Mouse (Mus musculus) retina, postnatal 7 days (tissue): ENCODE results near the gene Syt16.

ENCODE experiments used
- DNase-seq: peaks from one replicate; pipeline ENCODE4 v3.0.0-alpha.2; 2012; ENCODE audit warnings: low read depth, low spot score

Gene Syt16

DNA sequence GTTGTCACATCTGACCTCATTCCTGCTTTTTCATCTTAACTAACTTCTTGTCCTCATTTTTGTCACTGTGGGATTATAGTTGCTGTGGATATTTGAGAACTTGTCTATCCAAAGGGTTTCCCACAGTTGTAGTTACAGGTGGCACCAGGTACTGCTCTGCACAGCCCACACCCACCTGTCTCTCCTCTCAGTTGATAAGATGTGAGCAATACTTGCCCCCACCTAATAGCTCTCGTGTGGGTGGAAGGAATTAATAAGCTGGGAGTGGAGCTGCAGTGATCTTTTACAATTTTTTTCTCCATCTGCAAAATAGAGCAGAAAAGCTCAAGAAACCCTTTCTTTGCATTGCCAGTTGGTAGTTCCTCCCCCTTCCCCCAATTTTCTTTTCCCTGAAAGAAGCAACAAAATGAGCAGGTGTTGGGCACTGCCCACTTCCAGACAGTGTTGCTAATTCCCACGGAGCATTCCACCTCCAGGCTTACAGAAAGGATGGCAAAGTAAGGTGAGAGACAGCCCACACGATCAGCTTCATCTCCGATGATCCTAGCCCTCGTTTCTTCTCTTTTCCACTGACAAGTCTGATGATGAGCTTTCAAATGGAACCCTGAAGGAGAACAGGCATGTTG, 218.8 kb downstream of the Syt16 start:
- no peak for DNase-seq

DNA sequence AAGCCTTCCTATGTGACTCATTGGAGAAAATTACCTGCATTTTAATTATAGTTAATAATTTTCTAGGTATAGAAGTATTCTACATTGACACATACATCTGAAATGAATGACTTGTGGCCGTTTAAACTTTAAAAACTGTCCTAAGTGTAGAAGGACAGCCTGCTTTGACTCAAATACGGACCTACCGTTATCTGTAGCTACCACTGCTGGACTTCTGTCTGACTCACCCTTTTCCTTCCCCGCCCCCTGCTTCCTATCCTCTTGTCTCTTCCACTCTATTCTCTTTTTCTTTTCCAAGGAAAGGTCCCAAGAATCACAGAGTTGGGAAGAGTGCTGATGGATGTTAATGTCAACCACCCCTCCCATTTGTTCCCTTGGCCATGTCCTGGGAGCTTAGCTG, 222.4 kb downstream of the Syt16 start:
- DNase-seq: no peak

DNA sequence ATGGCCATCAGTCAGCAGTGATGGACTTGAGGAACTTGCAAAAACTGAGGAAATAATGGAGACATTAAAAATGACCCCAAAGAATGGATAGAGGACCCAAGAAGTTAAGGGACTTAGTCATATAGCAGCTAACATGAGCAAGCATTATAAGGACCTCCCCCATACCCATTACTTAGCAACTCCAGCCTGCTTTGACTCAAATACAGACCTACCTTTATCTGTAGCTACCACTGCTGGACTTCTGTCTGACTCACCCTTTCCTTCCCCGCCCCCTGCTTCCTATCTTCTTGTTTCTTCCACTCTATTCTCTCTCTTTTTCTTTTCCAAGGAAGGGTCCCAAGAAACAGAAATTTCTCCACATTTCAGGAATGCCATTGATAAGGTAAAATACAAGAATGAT, 223.2 kb downstream of the Syt16 start:
- DNase-seq: no peak

DNA sequence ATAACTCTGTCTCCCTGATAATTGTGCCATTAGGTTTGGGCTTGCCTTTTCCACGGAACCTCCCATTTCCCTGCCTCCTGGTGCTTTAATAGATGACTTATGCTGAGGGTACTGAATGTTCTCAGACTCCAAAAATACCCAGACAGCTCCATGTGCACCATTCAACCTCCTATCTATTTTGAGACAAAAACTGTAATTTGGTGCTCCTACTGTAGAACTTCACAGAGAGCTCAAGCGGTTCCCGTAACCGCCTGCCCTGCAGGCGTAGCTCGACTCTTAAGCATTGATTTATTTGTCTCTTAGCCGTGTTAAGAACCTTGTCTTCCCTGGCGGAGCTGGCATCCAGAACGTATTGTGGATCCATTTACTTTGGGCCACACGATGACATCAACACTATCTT, 233.3 kb downstream of the Syt16 start:
- DNase-seq: no peak

DNA sequence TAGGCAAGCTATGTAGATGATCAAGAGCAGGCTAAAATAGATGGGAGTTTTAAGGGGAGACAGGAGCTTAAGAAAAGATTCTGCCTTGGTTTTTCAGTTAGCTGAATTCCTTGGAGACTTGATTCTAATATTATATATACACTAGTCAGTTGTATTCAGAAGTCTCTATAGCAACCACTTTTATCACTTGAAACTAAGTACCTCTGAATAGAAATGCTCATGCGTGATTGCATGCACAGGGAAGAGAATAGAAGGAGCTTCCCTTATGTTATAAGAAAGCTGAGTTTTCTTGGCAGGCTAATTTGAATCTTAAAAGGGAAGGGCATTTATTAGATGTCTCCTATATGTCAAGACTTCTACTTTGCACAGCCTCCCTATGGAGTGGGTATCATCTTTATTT, 235.4 kb downstream of the Syt16 start:
- DNase-seq: no peak

DNA sequence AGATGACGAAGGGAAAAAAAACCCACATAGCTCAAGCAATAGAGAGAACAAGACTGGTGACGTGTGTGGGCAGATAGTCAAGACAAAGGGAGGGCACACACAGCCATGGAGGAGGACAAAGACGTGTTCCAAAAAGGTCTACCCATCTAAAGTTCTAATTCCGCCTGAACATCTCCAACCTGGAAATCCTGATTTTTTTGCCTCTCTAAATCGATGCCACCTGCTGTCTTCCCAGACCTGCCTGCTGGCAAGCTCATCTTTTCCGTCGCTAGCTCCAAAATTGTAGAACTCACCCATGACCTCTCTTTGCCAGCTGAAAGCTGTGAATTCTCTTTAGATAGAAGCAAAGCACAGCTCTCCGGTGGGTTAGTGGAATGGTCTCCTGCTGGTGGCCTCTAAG, 238.7 kb downstream of the Syt16 start:
- no peak for DNase-seq

DNA sequence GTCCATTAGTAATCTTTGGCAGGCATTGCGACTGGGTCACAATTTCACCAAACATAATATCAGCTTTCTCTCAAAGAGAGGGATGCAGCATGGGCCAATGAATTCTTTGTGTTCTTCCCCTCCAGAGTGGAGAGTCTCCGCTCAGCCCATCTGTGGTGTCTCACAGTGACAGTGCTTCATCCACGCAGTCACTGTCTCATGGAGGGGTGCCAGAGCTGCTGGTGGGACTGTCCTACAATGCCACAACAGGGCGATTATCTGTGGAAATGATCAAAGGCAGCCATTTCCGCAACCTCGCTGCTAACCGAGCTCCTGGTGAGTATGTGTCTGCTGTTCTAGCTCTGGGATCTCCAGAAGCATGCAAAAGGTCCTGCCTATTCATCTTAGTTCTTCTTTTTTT, 240.6 kb downstream of the Syt16 start:
- DNase-seq: no peak

DNA sequence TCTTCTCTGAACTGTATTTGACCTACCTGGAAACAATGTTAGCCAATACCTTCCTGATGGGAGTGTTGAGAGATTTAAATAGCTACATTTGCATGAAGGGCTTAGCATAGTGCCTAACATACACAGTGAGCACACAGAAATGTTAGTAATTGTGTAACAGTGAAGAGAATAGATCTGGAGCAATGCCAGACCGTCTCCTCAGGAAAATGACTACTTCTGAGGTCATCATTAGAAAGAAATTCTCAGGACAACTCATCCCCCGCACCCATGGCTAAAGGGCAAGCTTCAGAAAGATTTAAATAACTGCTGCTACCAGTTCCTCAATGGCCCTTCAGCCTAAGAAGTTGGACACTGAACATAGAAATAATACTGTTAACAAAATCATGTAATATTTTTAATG, 241.3 kb downstream of the Syt16 start:
- DNase-seq: no peak

DNA sequence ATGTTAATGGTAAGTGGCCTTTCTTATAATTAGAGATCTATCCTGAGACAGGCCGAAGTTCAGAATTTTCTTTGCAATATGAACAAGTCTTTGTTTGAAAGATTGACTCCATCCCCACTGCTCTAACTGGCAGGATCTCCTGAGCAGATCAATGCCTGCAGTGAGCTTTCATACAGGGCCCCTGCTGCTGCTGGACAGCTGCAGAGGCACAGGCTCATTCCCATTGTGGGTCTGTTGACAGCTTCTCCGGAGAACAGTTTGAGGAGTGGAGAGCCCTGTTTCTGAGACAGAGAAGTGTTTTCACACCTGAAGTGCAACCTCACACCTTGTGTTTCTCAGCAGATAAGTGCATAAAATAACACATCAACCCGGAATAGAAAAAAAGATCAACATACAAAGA, 267.4 kb downstream of the Syt16 start:
- no peak for DNase-seq

DNA sequence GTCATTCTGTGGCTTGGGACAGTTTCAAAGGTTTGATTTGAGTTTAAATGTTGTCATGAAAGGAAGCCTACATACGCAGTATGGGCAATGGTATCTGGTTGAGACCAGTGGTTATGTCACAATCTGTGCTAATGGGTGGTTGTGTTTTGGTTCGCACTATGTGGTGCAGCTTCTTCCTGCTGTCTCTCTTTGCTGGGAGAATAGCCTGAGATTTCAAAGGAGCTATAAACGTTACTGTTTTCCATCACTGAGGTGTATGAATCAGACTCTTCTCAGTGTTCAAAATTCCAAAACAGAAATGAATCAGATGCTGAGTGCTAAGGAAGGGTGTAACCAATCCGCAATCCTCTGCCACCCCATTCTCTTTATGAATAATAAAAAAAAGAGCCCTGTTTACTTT, 269.6 kb downstream of the Syt16 start:
- no peak for DNase-seq

DNA sequence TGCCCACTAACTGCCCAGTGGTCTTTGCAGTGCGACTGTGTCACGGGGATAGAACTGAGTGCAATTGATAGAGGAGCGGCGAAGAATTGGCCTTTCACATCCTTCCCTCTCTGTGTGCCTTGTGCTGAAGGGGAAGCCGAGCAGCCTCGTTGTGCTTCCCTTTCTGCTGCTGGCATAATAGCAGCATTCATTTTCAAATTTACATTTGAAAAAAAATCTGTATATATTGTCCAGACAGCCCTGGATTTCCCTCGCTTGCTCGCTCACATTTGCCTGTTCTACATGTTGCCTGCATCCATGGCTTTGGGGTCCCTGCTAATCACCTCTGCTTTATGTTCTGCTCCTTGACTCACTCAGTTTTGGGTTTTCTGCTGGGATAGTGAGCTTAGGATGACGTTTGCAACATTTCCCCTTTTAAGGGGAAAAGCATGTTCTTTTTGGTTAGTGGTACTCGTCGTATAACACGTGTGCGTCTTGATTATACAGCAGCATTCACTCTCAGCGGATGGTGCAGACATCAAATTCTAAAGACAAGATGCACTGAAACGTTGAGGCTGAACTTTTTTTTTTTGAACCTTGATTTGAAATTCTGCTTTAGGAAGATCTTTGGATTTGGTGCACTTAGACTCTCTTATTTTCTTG, 271.3 kb downstream of the Syt16 start:
- DNase-seq: no peak

DNA sequence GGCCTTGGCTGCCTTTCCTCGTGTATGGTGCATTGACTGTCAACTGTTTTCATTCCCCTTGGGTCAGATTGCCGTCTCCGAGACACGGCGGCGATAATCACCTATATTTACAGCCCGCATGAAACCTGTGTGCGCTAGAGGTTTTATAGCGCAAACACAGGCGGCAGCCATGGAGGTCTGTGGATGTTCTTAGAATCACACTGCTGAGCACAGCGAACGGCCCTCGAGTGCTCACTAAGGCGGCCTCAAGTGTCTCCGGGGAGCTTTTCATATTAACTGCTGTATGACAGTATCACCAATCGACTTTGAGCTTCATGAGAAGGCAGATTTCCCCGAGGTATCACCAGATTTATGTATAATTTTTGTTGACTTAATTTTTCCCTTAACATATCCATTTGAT, 275.1 kb downstream of the Syt16 start:
- DNase-seq: no peak

DNA sequence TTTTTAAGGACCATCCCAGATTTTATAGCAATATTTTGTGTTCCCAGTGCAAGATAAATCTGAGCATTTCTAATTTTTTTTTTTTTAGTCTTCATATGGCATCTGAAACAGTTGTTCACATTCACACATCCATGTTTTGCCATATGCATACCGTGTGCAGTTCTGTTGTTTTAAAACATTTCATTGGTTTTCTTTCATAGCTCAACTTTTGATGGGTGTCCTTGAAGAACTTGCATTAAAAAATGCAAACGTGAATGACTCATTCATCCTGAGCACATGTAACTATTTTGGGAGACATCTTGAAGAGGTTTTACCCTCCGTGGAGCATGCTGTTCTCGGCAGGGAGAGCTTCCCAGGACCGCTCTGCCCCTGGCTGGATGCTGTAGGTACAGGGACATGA, 279.8 kb downstream of the Syt16 start:
- DNase-seq: no peak

DNA sequence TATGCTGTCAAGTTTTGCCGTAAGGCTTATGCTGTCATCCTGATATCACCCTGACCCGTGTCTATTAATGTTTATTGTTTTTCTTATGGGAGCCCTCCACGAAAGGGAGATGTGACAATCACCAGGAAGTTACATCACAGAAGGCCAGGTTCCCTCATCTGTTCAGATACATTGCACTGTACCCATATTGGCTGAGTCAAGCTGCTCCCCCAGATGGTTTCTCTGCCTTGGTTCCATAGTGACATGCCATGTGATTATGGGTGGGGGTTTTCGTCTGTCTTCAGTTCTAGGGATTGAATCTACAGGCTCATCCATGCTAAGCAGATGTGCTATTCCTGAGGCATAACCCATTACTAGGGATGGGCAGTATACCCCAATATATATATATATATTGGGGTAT, 283.9 kb downstream of the Syt16 start:
- DNase-seq: no peak

DNA sequence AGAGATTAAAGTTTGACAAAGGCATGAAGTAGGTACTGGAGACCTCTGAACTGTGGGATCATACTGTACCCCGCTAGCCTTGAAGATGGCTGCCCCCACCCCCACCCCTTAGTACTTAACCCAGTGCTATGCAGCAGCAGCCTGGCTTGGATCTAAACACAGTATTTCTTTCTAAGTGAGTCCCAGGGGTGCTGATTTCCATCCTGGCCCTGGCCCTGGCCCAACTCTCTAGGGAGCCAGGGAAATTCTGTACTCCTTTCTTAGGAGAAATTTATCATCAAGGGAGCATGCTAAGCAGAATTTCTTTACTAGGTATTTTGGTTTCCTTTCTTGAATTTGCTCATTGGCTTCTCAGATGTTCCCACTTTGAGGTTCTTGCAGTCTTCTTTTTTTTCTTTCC, 285.4 kb downstream of the Syt16 start:
- DNase-seq: no peak

DNA sequence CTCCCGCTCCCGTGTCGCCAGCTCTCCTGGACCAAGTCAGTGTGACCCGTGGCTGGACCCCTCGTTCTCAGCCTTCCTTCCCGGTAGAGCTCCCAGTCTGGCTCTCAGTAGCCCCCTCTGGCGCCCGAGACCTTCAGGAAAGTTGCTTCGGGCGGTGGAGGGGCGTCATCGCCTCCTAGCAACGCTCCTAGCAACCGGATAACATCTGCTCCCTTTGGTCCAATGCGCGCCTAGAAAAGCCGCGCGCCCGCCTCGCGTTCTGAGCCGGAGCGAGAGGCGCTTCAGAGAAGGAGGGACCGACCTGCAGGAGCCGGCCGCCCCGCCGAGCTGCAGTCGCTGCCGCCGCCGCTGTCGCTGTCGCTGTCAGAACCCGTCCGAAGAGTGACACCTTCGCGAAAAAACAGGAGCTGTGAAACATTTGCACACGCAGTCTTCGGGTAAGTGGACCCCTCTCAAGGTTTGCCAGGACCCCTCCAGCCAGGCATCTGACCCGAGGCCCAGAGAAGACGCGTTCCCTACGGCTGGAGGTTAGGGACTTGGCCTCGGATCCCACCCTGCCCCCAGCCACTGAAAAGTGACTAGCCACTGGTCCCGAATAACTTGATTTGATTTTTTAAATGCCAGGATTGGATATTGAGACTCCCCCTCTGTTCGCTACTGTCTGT, 286.7 kb downstream of the Syt16 start:
- peak; percentile 77 for DNase-seq

DNA sequence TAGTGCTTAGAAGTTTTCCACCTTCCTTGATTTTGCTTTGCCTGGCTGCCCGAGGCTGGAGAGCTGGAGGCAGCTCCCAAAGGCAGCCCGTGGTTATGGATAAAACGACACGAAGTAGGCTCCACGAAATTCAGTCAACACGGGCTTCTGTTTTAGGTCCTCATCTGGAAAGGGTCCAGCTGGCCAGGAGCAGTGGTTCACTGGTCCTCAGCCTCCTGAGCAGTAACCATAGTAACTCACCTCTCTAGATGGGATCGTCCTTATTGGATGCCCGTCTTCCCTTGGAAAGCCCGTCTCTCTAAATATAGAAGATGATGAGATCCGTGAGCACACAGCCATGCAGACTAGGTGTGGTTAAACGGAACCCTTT, 287.2 kb downstream of the Syt16 start:
- DNase-seq: no peak

DNA sequence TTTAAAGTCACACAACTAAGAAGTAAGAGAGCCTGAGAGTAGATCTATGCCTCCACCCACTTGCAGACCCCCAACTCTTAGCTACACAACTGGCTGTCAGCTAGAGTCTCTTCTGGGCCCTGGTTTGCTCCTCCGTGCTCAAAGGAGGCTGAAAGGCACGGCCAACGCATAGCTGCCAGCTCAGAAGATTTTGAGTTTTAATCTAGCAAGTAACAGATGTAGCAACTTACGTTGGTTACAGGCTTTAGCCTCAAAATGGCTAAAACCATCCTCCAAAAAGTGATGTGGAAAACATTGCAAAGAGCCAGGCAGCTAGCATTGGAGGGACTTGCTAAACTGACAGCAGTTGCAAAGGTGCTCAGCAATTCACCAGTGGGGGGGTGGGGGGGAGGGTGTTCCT, 293.5 kb downstream of the Syt16 start:
- no peak for DNase-seq

DNA sequence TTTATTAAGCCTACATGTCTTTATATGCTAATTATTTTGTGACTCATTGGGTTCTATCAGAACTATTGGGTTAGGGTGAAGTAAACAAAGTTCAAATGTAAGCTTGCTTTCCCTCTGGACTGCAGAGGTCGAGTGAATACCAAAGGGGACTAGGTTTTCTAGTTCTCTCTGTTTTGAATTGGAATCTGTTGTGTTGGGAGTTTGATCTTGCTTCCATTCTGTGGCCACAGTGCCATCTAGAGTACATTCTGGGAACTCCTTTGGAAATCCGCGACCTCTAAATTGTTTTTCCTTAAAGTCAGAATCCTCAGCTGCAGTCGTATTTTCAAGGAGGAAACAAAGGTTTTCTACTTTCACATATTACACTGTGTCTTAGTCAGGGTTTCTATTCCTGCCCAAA, 296.2 kb downstream of the Syt16 start:
- peak; percentile 36 for DNase-seq

DNA sequence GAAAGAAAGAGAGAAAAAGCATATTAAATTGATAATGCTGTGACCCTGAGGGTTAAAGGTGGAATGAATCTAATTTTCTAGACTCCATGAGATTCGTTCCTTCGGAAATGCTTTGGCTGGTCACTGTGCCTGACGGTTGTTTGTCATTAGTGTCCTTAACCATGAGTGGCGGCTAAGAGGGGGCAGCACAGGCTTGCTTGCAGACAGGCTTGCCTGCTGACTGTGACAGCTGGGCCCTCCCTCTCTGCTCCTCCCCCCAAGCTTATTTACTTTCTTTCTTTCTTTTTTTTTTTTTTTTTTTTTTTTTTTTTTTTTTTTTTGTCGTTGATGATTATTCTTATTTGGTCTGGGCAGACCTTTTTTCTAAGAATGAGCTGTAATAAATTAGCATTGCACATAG, 298.9 kb downstream of the Syt16 start:
- no peak for DNase-seq

DNA sequence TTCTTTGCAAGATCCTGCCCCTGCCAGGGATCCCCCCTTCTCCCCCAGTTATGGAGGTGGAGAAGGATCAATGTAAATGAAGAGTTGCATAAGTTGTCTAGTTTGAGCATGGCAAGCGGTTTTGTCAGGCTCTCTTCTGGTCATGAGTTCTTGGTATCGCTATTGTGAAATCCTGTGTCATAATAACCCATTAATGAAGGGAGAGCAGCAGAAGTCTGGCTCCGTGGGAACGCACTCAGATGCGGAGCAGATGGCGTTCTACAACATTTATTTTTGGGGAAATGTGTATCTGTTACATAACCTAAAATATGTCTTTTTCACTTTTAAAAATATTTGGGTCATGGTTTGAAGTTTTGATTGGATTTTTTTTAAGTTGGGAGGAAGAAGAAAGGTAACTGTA, 304.1 kb downstream of the Syt16 start:
- no peak for DNase-seq

DNA sequence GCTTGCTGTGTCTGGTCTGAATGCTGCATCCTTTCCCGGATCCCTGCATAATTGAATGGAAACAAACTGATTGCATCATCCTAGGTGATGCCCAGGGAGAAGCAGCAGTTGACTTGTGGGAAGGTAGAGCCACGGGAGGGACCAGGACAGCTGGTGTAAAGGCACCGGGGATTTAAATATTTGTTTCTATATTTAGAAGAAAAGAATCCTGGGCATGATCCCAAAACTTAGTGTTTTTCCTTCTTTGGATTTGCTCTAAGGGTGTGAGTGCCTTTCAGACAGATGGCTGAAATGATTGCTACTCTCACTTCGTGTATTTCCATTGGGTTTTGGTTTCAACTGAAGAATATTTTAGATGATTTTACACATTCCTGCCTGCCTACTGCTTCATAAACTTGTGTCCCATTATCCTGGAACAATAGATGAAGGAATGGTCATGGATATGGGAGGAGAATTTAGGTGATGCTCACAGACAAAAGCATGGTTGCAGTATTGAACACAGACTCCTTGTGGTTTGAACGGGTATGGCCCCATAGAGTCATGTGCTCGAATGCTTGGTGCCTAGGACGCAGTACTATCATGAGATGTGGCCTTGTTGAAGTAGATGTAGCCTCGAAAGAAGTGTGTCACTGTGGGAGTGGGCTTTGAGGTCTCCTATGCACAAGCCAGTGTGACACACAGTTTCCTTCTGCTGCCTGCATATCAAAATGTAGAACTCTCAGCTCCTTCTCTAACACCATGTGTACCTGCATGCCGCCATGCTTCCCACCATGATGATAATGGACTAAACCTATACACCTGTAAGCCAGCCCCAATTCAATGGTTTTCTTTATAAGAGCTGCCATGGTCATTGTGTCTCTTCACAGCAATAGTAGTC, 306.2 kb downstream of the Syt16 start:
- no peak for DNase-seq

DNA sequence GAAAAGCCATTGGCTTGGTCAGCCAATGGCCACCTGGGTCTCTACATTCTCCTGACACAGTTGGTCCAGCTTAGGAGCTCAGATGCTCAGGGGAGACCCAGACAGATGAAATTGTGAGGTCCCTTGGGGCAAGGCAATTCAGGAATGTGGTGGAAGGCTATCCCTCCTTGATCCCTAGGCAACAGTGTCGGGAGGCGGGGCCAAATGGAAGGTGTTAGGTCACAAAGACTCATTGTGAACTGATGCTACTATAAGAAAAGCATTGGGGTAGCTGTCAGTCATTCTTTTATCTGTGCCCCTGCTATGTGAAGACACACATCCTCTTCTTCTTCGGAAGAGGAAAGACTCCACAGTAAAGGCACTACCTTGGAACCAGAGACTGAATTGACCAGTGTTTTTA, 315.1 kb downstream of the Syt16 start:
- DNase-seq: no peak
